Mouse (Mus musculus): ENCODE measurements around the gene Pdxdc1. TPM values are rescaled to one million over a fixed set of nuclear protein-coding genes. Genes with fewer than 3 reads are reported as not detected.
"Not testable (repeated sequence)": the region's sequence is repeated elsewhere in the genome, so short reads cannot be mapped to it uniquely, and the experiment has no call there.

Gene Pdxdc1
- 100 to 1,000 TPM in 1 of 2 experiments, 10 to 100 TPM in 1; 81.1 to 107 TPM for total RNA-seq (2021)
- polyA plus RNA-seq (2012; rRNA removed): 31.1 and 36.8 TPM in 2 replicates
- long read RNA-seq, full-length matches to known transcripts: 25 of 35 reads
- long read RNA-seq, partial matches to known transcripts: 0 of 35 reads
- long read RNA-seq, other reads (novel, unspliced or antisense): 10 of 35 reads

GRCm38 (mm10) chr16:13902888-13903483, at the start of gene Pdxdc1, which contains the start of gene Mpv17l:
Pdxdc1 (minus strand) TSS chr16:13903131.
Mpv17l (plus strand) TSS chr16:13903161.
- peak; percentile 100 for DNase-seq

GRCm38 (mm10) chr16:13951245-13951644, 48.3 kb upstream of the Pdxdc1 start:
- no peak for DNase-seq

- no peak for DNase-seq
These were observed 43.4 kb upstream of the Pdxdc1 start for GRCm38 (mm10) chr16:13946306-13946705.

GRCm38 (mm10) chr16:13945153-13945552, 42.2 kb upstream of the Pdxdc1 start:
- no peak for DNase-seq

- DNase-seq: no peak
These were observed 41.8 kb upstream of the Pdxdc1 start for GRCm38 (mm10) chr16:13944752-13945151.

GRCm38 (mm10) chr16:13944178-13944577, 41.2 kb upstream of the Pdxdc1 start:
- no peak for DNase-seq

- DNase-seq: no peak
These were observed 38.0 kb upstream of the Pdxdc1 start for GRCm38 (mm10) chr16:13940847-13941395.

GRCm38 (mm10) chr16:13940139-13940846, 37.4 kb upstream of the Pdxdc1 start:
- peak; percentile 82 for DNase-seq

GRCm38 (mm10) chr16:13927456-13928075, 24.6 kb upstream of the Pdxdc1 start:
- DNase-seq: no peak

- not testable (repeated sequence) for DNase-seq
These were observed 20.0 kb upstream of the Pdxdc1 start for GRCm38 (mm10) chr16:13922966-13923365.

GRCm38 (mm10) chr16:13922499-13922898, 19.6 kb upstream of the Pdxdc1 start:
- not testable (repeated sequence) for DNase-seq

- DNase-seq: no peak
These were observed 18.9 kb upstream of the Pdxdc1 start for GRCm38 (mm10) chr16:13921781-13922180.

GRCm38 (mm10) chr16:13921063-13921462, 18.1 kb upstream of the Pdxdc1 start:
- DNase-seq: peak; percentile 27

- DNase-seq: no peak
These were observed 17.2 kb upstream of the Pdxdc1 start for GRCm38 (mm10) chr16:13920093-13920492.

GRCm38 (mm10) chr16:13907297-13907696, 4.4 kb upstream of the Pdxdc1 start:
- no peak for DNase-seq

- no peak for DNase-seq
These were observed 557 bp upstream of the Pdxdc1 start for GRCm38 (mm10) chr16:13903488-13903887.

- no peak for DNase-seq
These were observed 517 bp downstream of the Pdxdc1 start for GRCm38 (mm10) chr16:13902397-13902831.

- no peak for DNase-seq
These were observed 4.0 kb downstream of the Pdxdc1 start for GRCm38 (mm10) chr16:13898981-13899380.

GRCm38 (mm10) chr16:13896357-13896756, 6.6 kb downstream of the Pdxdc1 start:
- DNase-seq: no peak

GRCm38 (mm10) chr16:13895740-13896139, 7.2 kb downstream of the Pdxdc1 start:
- no peak for DNase-seq

- DNase-seq: no peak
These were observed 8.8 kb downstream of the Pdxdc1 start for GRCm38 (mm10) chr16:13894097-13894496.

- DNase-seq: no peak
These were observed 10.1 kb downstream of the Pdxdc1 start for GRCm38 (mm10) chr16:13892850-13893249.

All from adrenal gland, adult 2 months (tissue).